Mouse (Mus musculus): ENCODE data around the gene Top3a. TPM values are rescaled to one million over a fixed set of nuclear protein-coding genes. Genes with fewer than 3 reads are reported as not detected.

Gene Top3a
- polyA plus RNA-seq, 1 experiment from 2014 or later = 5.5 TPM

- Histone ChIP-seq H3K27me3 (ENCODE audit: control insufficient read depth, insufficient read depth, low read depth, low read length) (no peaks in the 10 kb centered on the region), H3K9me3 (replicated peaks; ENCODE audit: control insufficient read depth, low read length) (no peaks in the 10 kb centered on the region), H3K4me1 (ENCODE audit: control insufficient read depth, low read depth, low read length) (no peaks in the 10 kb centered on the region), H3K36me3 (ENCODE audit: control insufficient read depth, insufficient read depth) (peaks cover 42% of the 10 kb centered on the region), H3K4me2 (ENCODE audit: low read depth, low read length) (no peak overlapping the region), H3K27ac (ENCODE audit: low read length) (no peak overlapping the region), H3K9ac (ENCODE audit: low read depth, low read length) (no peak overlapping the region), H3K4me3 (ENCODE audit: low read depth, low read length) (no peak overlapping the region)
- 90% methylated on average over 18 of the region's 18 CpGs for WGBS (ENCODE audit: insufficient replicate concordance)
- ATAC-seq (ENCODE audit: low read depth) = no peak
Observed at GRCm38 (mm10) chr11:60712040-60712439, 65.1 kb downstream of the Top3a start.

GRCm38 (mm10) chr11:60711218-60711617 is 65.9 kb downstream of the Top3a start:
- Histone ChIP-seq H3K4me3 (ENCODE audit: low read depth, low read length) (no peak overlapping the region), H3K27ac (ENCODE audit: low read length) (no peak overlapping the region), H3K36me3 (ENCODE audit: control insufficient read depth, insufficient read depth) (peaks cover 49% of the 10 kb centered on the region), H3K4me2 (ENCODE audit: low read depth, low read length) (no peak overlapping the region), H3K4me1 (ENCODE audit: control insufficient read depth, low read depth, low read length) (no peaks in the 10 kb centered on the region), H3K9me3 (replicated peaks; ENCODE audit: control insufficient read depth, low read length) (no peaks in the 10 kb centered on the region), H3K9ac (ENCODE audit: low read depth, low read length) (no peak overlapping the region), H3K27me3 (ENCODE audit: control insufficient read depth, insufficient read depth, low read depth, low read length) (no peaks in the 10 kb centered on the region)
- 84% methylated on average over 17 of the region's 17 CpGs for WGBS (ENCODE audit: insufficient replicate concordance)
- no peak for ATAC-seq (ENCODE audit: low read depth)

GRCm38 (mm10) chr11:60709481-60710465 is 67.4 kb downstream of the Top3a start:
- Histone ChIP-seq H3K4me1 (ENCODE audit: control insufficient read depth, low read depth, low read length) (no peaks in the 10 kb centered on the region), H3K27ac (ENCODE audit: low read length) (no peak overlapping the region), H3K4me2 (ENCODE audit: low read depth, low read length) (no peak overlapping the region), H3K27me3 (ENCODE audit: control insufficient read depth, insufficient read depth, low read depth, low read length) (no peaks in the 10 kb centered on the region), H3K4me3 (ENCODE audit: low read depth, low read length) (no peak overlapping the region), H3K36me3 (ENCODE audit: control insufficient read depth, insufficient read depth) (peaks cover 54% of the 10 kb centered on the region), H3K9ac (ENCODE audit: low read depth, low read length) (no peak overlapping the region), H3K9me3 (replicated peaks; ENCODE audit: control insufficient read depth, low read length) (no peaks in the 10 kb centered on the region)
- 86% methylated on average over 45 of the region's 45 CpGs for WGBS (ENCODE audit: insufficient replicate concordance)
- no peak for ATAC-seq (ENCODE audit: low read depth)

- no peak overlapping the region for H3K4me3 ChIP-seq (ENCODE audit: low read depth, low read length)
- ATAC-seq (ENCODE audit: low read depth) = no peak
- H3K9me3 ChIP-seq (replicated peaks; ENCODE audit: control insufficient read depth, low read length) = no peaks in the 10 kb centered on the region
- peaks cover 50% of the 10 kb centered on the region for H3K36me3 ChIP-seq (ENCODE audit: control insufficient read depth, insufficient read depth)
- H3K4me2 ChIP-seq (ENCODE audit: low read depth, low read length) = no peak overlapping the region
- no peak overlapping the region for H3K9ac ChIP-seq (ENCODE audit: low read depth, low read length)
- H3K27me3 ChIP-seq (ENCODE audit: control insufficient read depth, insufficient read depth, low read depth, low read length) = no peaks in the 10 kb centered on the region
- H3K27ac ChIP-seq (ENCODE audit: low read length) = no peak overlapping the region
- no peaks in the 10 kb centered on the region for H3K4me1 ChIP-seq (ENCODE audit: control insufficient read depth, low read depth, low read length)
- WGBS (ENCODE audit: insufficient replicate concordance) = 80% methylated on average over 10 of the region's 10 CpGs
Observed at GRCm38 (mm10) chr11:60708631-60709030, 68.5 kb downstream of the Top3a start.

- no peak overlapping the region for H3K27ac ChIP-seq (ENCODE audit: low read length)
- WGBS (ENCODE audit: insufficient replicate concordance) = 61% methylated on average over 3 of the region's 3 CpGs
- H3K27me3 ChIP-seq (ENCODE audit: control insufficient read depth, insufficient read depth, low read depth, low read length) = no peaks in the 10 kb centered on the region
- no peaks in the 10 kb centered on the region for H3K9me3 ChIP-seq (replicated peaks; ENCODE audit: control insufficient read depth, low read length)
- no peak overlapping the region for H3K4me3 ChIP-seq (ENCODE audit: low read depth, low read length)
- no peak overlapping the region for H3K9ac ChIP-seq (ENCODE audit: low read depth, low read length)
- peaks cover 43% of the 10 kb centered on the region for H3K36me3 ChIP-seq (ENCODE audit: control insufficient read depth, insufficient read depth)
- no peak overlapping the region for H3K4me2 ChIP-seq (ENCODE audit: low read depth, low read length)
- H3K4me1 ChIP-seq (ENCODE audit: control insufficient read depth, low read depth, low read length) = no peaks in the 10 kb centered on the region; the same call in 1 of the 2 replicates
- no peak for ATAC-seq (ENCODE audit: low read depth)
Observed at GRCm38 (mm10) chr11:60707672-60708071, 69.5 kb downstream of the Top3a start.

GRCm38 (mm10) chr11:60706696-60707480 is 70.3 kb downstream of the Top3a start:
- Histone ChIP-seq H3K36me3 (ENCODE audit: control insufficient read depth, insufficient read depth) (peaks cover 37% of the 10 kb centered on the region), H3K27me3 (ENCODE audit: control insufficient read depth, insufficient read depth, low read depth, low read length) (no peaks in the 10 kb centered on the region), H3K4me2 (ENCODE audit: low read depth, low read length) (no peak overlapping the region), H3K27ac (ENCODE audit: low read length) (no peak overlapping the region), H3K9me3 (replicated peaks; ENCODE audit: control insufficient read depth, low read length) (no peaks in the 10 kb centered on the region), H3K4me3 (ENCODE audit: low read depth, low read length) (no peak overlapping the region), H3K4me1 (ENCODE audit: control insufficient read depth, low read depth, low read length) (no peaks in the 10 kb centered on the region; the same call in none of the 2 replicates), H3K9ac (ENCODE audit: low read depth, low read length) (no peak overlapping the region)
- ATAC-seq (ENCODE audit: low read depth) = no peak; the same call in 1 of the 2 replicates
- 84% methylated on average over 14 of the region's 14 CpGs for WGBS (ENCODE audit: insufficient replicate concordance)

- Histone ChIP-seq H3K4me3 (ENCODE audit: low read depth, low read length) (no peak overlapping the region), H3K9me3 (replicated peaks; ENCODE audit: control insufficient read depth, low read length) (no peaks in the 10 kb centered on the region), H3K4me1 (ENCODE audit: control insufficient read depth, low read depth, low read length) (peaks cover 3% of the 10 kb centered on the region), H3K36me3 (ENCODE audit: control insufficient read depth, insufficient read depth) (peaks cover 32% of the 10 kb centered on the region), H3K27me3 (ENCODE audit: control insufficient read depth, insufficient read depth, low read depth, low read length) (no peaks in the 10 kb centered on the region), H3K9ac (ENCODE audit: low read depth, low read length) (no peak overlapping the region), H3K4me2 (ENCODE audit: low read depth, low read length) (no peak overlapping the region), H3K27ac (ENCODE audit: low read length) (no peak overlapping the region)
- WGBS (ENCODE audit: insufficient replicate concordance) = 76% methylated on average over 7 of the region's 7 CpGs
- ATAC-seq (ENCODE audit: low read depth) = no peak
Observed at GRCm38 (mm10) chr11:60706076-60706475, 71.1 kb downstream of the Top3a start.

- Histone ChIP-seq H3K27ac (ENCODE audit: low read length) (no peak overlapping the region), H3K4me2 (ENCODE audit: low read depth, low read length) (no peak overlapping the region), H3K36me3 (ENCODE audit: control insufficient read depth, insufficient read depth) (peaks cover 27% of the 10 kb centered on the region), H3K9me3 (replicated peaks; ENCODE audit: control insufficient read depth, low read length) (no peaks in the 10 kb centered on the region), H3K27me3 (ENCODE audit: control insufficient read depth, insufficient read depth, low read depth, low read length) (no peaks in the 10 kb centered on the region), H3K9ac (ENCODE audit: low read depth, low read length) (no peak overlapping the region), H3K4me3 (ENCODE audit: low read depth, low read length) (no peak overlapping the region), H3K4me1 (ENCODE audit: control insufficient read depth, low read depth, low read length) (peaks cover 11% of the 10 kb centered on the region)
- ATAC-seq (ENCODE audit: low read depth) = no peak
- WGBS (ENCODE audit: insufficient replicate concordance) = 73% methylated on average over 3 of the region's 3 CpGs
Observed at GRCm38 (mm10) chr11:60705255-60705654, 71.9 kb downstream of the Top3a start.
